Mouse (Mus musculus) hindbrain, embryonic 11.5 days (tissue): ENCODE data around the gene Sephs1. TPM values are rescaled to one million over a fixed set of nuclear protein-coding genes. Genes with fewer than 3 reads are reported as not detected.

Experiments used
- ATAC-seq: fragments of 200-750 bp; cut with Nextera tagmentation; 2 replicates; pipeline ENCODE4 v1.8.0; 2017; ENCODE audit warnings: mild to moderate bottlenecking, moderate TSS enrichment, moderate library complexity; ENCODE audit not compliant: low FRiP score
- DNase-seq: peaks from one replicate; pipeline ENCODE4 v3.0.0-alpha.2; 2015; ENCODE audit warnings: low spot score
- H3K27ac ChIP-seq: fragments of 300-500 bp; sonication (generic); 2 replicates; pipeline ENCODE4 v1.5.1; 2014; ENCODE audit warnings: mild to moderate bottlenecking, low read depth, low read length
- H3K27me3 ChIP-seq: fragments of 300-500 bp; sonication (generic); 2 replicates; pipeline ENCODE4 v1.6.1; 2014; ENCODE audit warnings: mild to moderate bottlenecking, low read length, moderate library complexity, mixed read lengths; ENCODE audit not compliant: control insufficient read depth, insufficient read depth
- H3K36me3 ChIP-seq: fragments of 300-500 bp; sonication (generic); 2 replicates; pipeline ENCODE4 v1.6.1; 2014; ENCODE audit warnings: mild to moderate bottlenecking, low read length, moderate library complexity, mixed read lengths; ENCODE audit not compliant: control insufficient read depth, insufficient read depth
- H3K4me1 ChIP-seq: fragments of 300-500 bp; sonication (generic); replicated peaks from 2 replicates; pipeline ENCODE4 v1.6.1; 2014; ENCODE audit warnings: low read length, mixed read lengths; ENCODE audit not compliant: control insufficient read depth, insufficient read depth
- H3K4me2 ChIP-seq: fragments of 300-500 bp; sonication (generic); replicated peaks from 2 replicates; pipeline ENCODE4 v1.6.1; 2014; ENCODE audit warnings: mild to moderate bottlenecking, low read depth, low read length
- H3K4me3 ChIP-seq: fragments of 300-500 bp; sonication (generic); 2 replicates; pipeline ENCODE4 v1.5.1; 2014; ENCODE audit warnings: low read depth, low read length
- H3K9ac ChIP-seq: fragments of 300-500 bp; sonication (generic); 2 replicates; pipeline ENCODE4 v1.6.1; 2014; ENCODE audit warnings: low read depth, low read length
- H3K9me3 ChIP-seq: fragments of 300-500 bp; sonication (generic); 2 replicates; pipeline ENCODE4 v1.6.1; 2016; ENCODE audit warnings: low read length; ENCODE audit not compliant: control insufficient read depth
- WGBS: fragments of 180-500 bp; shearing (Covaris S2); extraction: QIAGEN DNeasy Blood & Tissue Kit; methylation state at CpG from one replicate; pipeline ENCODE4 v1.1.7; 2014; 5-methylcytosine and 5-hydroxymethylcytosine counted together
- polyA plus RNA-seq: library from polyadenylated mRNA; unstranded; fragments of >200 nt; fragmentation: Nextera tagmentation; extraction: Ambion mirVana; gene quantifications from 2 replicates; pipeline ENCODE4 v1.2.1, GENCODE M21; 2014

The Sephs1 gene
- polyA plus RNA-seq, 1 experiment from 2014 or later, result 113 TPM

- Histone ChIP-seq H3K4me1 (no peaks in the 10 kb centered on the region), H3K36me3 (peaks cover 16% of the 10 kb centered on the region), H3K4me3 (no peak overlapping the region), H3K27ac (no peak overlapping the region), H3K9me3 (no peaks in the 10 kb centered on the region), H3K9ac (no peak overlapping the region), H3K4me2 (no peak overlapping the region), H3K27me3 (no peaks in the 10 kb centered on the region)
- DNase-seq (no peak), ATAC-seq (no peak)
- 91% methylated on average over 2 of the region's 2 CpGs for WGBS
These were observed 14.2 kb downstream of the Sephs1 start for GRCm38 (mm10) chr2:4895598-4895997.

GRCm38 (mm10) chr2:4896970-4897369 is 15.6 kb downstream of the Sephs1 start:
- no peaks in the 10 kb centered on the region for H3K9me3 ChIP-seq
- H3K36me3 ChIP-seq, result peaks cover 16% of the 10 kb centered on the region
- no peak for ATAC-seq
- H3K4me2 ChIP-seq, result no peak overlapping the region
- DNase-seq, result no peak
- no peaks in the 10 kb centered on the region for H3K4me1 ChIP-seq
- 95% methylated on average over 4 of the region's 4 CpGs for WGBS
- H3K9ac ChIP-seq, result no peak overlapping the region
- no peaks in the 10 kb centered on the region for H3K27me3 ChIP-seq
- H3K4me3 ChIP-seq, result no peak overlapping the region
- no peak overlapping the region for H3K27ac ChIP-seq

GRCm38 (mm10) chr2:4900624-4901023 is 19.3 kb downstream of the Sephs1 start:
- Histone ChIP-seq H3K4me1 (no peaks in the 10 kb centered on the region), H3K9ac (no peak overlapping the region), H3K36me3 (peaks cover 10% of the 10 kb centered on the region), H3K4me3 (no peak overlapping the region), H3K9me3 (no peaks in the 10 kb centered on the region), H3K27me3 (no peaks in the 10 kb centered on the region), H3K27ac (no peak overlapping the region), H3K4me2 (no peak overlapping the region)
- no peak for DNase-seq
- 92% methylated on average over 6 of the region's 6 CpGs for WGBS
- no peak for ATAC-seq

- H3K9me3 ChIP-seq, result no peaks in the 10 kb centered on the region
- WGBS, result 96% methylated on average over 5 of the region's 5 CpGs
- H3K4me1 ChIP-seq, result no peaks in the 10 kb centered on the region
- DNase-seq (no peak), ATAC-seq (no peak)
- H3K4me3 ChIP-seq, result no peak overlapping the region
- H3K27ac ChIP-seq, result no peak overlapping the region
- H3K27me3 ChIP-seq, result no peaks in the 10 kb centered on the region
- peaks cover 13% of the 10 kb centered on the region for H3K36me3 ChIP-seq
- no peak overlapping the region for H3K9ac ChIP-seq
- no peak overlapping the region for H3K4me2 ChIP-seq
These were observed 21.0 kb downstream of the Sephs1 start for GRCm38 (mm10) chr2:4902346-4902745.

- DNase-seq, result no peak
- Histone ChIP-seq H3K9me3 (no peaks in the 10 kb centered on the region), H3K9ac (no peak overlapping the region), H3K36me3 (peaks cover 8% of the 10 kb centered on the region; the same call in 1 of the 2 replicates), H3K4me3 (no peak overlapping the region), H3K4me1 (no peaks in the 10 kb centered on the region), H3K27ac (no peak overlapping the region), H3K4me2 (no peak overlapping the region), H3K27me3 (no peaks in the 10 kb centered on the region)
- no peak for ATAC-seq
- WGBS, result 94% methylated on average over 6 of the region's 6 CpGs
These were observed 25.8 kb downstream of the Sephs1 start for GRCm38 (mm10) chr2:4907120-4907519.

GRCm38 (mm10) chr2:4907916-4908315 is 26.6 kb downstream of the Sephs1 start:
- Histone ChIP-seq H3K9ac (no peak overlapping the region), H3K4me1 (no peaks in the 10 kb centered on the region), H3K4me3 (no peak overlapping the region), H3K36me3 (peaks cover 8% of the 10 kb centered on the region; the same call in 1 of the 2 replicates), H3K9me3 (no peaks in the 10 kb centered on the region), H3K4me2 (no peak overlapping the region), H3K27ac (no peak overlapping the region), H3K27me3 (no peaks in the 10 kb centered on the region)
- WGBS, result 88% methylated on average over 7 of the region's 7 CpGs
- DNase-seq, result no peak
- no peak for ATAC-seq

GRCm38 (mm10) chr2:4908771-4909315 is 27.5 kb downstream of the Sephs1 start:
- Histone ChIP-seq H3K27me3 (no peaks in the 10 kb centered on the region), H3K4me2 (no peak overlapping the region), H3K9ac (no peak overlapping the region), H3K27ac (no peak overlapping the region), H3K4me1 (no peaks in the 10 kb centered on the region), H3K36me3 (peaks cover 8% of the 10 kb centered on the region; the same call in 1 of the 2 replicates), H3K9me3 (no peaks in the 10 kb centered on the region), H3K4me3 (no peak overlapping the region)
- DNase-seq (no peak), ATAC-seq (no peak)
- 93% methylated on average over 3 of the region's 3 CpGs for WGBS

GRCm38 (mm10) chr2:4909909-4910308 is 28.5 kb downstream of the Sephs1 start:
- Histone ChIP-seq H3K36me3 (peaks cover 8% of the 10 kb centered on the region; the same call in 1 of the 2 replicates), H3K9ac (no peak overlapping the region), H3K4me2 (no peak overlapping the region), H3K9me3 (no peaks in the 10 kb centered on the region), H3K4me3 (no peak overlapping the region), H3K27ac (no peak overlapping the region), H3K4me1 (no peaks in the 10 kb centered on the region), H3K27me3 (no peaks in the 10 kb centered on the region)
- WGBS, result 72% methylated on average over 6 of the region's 6 CpGs
- no peak for ATAC-seq
- DNase-seq, result no peak

GRCm38 (mm10) chr2:4910521-4910920 is 29.2 kb downstream of the Sephs1 start:
- Histone ChIP-seq H3K9ac (no peak overlapping the region), H3K4me1 (no peaks in the 10 kb centered on the region), H3K4me2 (no peak overlapping the region), H3K4me3 (no peak overlapping the region), H3K27me3 (no peaks in the 10 kb centered on the region), H3K36me3 (peaks cover 7% of the 10 kb centered on the region; the same call in 1 of the 2 replicates), H3K9me3 (no peaks in the 10 kb centered on the region), H3K27ac (no peak overlapping the region)
- ATAC-seq (no peak), DNase-seq (no peak)
- 87% methylated on average over 4 of the region's 4 CpGs for WGBS
